Mouse (Mus musculus): ENCODE data around the gene Mrpl9. TPM values are rescaled to one million over a fixed set of nuclear protein-coding genes. Genes with fewer than 3 reads are reported as not detected.

Gene Mrpl9
- polyA plus RNA-seq, 1 experiment = 19.6 TPM

DNA sequence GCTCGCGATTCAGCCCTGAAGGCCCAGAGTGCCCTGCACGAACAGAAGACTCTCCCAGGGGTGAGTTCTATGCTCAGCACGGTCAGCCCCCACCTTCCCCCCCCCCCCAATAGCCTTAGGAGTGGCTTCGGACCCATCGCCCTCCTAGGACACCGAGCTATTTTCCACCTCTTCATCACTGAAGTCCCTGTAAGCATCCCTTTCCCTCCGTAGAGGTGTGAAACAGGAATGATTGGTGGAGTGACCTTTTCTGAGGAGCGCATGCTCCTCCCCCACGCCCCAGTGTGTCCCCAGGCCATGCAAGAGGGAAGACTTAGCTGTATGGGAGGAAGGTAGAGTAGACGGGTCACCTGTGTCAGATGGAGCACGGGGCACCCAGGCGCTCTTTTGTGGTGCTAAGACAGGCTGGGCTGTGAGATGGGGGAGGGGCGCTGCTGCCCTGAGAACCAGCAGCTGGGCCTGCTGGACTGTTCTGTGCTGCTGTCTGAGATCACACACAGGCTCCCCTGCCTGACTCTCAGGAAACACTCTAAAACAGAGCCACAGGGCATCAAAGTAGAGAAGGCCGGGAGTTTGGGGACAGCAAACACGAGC, 37.3 kb downstream of the Mrpl9 start, which contains the start of gene Riiad1:
Riiad1 (minus strand) TSS at position 51 of the 594 bp plus-strand sequence.
- no peak within 1 kb of the TSS for H3K4me3 ChIP-seq (ENCODE audit: extremely low read depth, insufficient read depth, insufficient read length)
- TF ChIP-seq POLR2A (IDR thresholded peaks at IDR 0.05; ENCODE audit: low read depth, low read length) (no peak), CTCF (IDR thresholded peaks at IDR 0.05; ENCODE audit: extremely low read depth, insufficient read depth, insufficient read length, insufficient replicate concordance) (no peak)
- no peak for DNase-seq (ENCODE audit: low read depth in 1 of 2, low spot score in 2 of 2)
- no peaks in the 10 kb centered on the region for H3K36me3 ChIP-seq (ENCODE audit: control insufficient read depth, insufficient read depth, low read length)
- H3K27me3 ChIP-seq (ENCODE audit: control insufficient read depth, insufficient read depth, low read length) = peaks cover 2% of the 10 kb centered on the region
- H3K4me1 ChIP-seq (ENCODE audit: control insufficient read depth, insufficient read depth, insufficient read length) = no peaks in the 10 kb centered on the region
- no peak within 1 kb of the TSS for H3K27ac ChIP-seq (ENCODE audit: insufficient read depth, low read length)
- WGBS = 31% methylated on average over 16 of the region's 16 CpGs

DNA sequence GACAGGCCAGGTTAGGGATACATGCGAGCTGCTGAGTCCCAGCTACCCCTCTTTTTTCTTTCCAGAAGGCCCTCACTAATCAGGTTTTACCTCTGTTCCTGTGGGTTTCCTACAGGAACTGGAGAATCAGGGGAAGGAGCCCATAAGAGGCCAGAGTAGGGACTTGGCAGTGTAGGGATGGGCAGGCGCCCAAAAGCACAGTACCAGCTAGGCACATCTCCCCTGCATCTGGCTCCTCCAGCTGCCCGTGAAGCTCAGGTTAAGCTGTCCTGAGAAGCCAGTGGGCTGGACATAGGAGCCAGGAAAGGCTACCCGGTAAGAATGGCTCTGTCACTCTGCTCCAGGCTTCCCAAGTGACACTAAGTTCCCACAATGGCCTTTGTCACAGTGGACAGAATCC, 38.3 kb downstream of the Mrpl9 start:
- no peak overlapping the region for H3K27ac ChIP-seq (ENCODE audit: insufficient read depth, low read length)
- H3K27me3 ChIP-seq (ENCODE audit: control insufficient read depth, insufficient read depth, low read length) = peaks cover 2% of the 10 kb centered on the region
- H3K4me1 ChIP-seq (ENCODE audit: control insufficient read depth, insufficient read depth, insufficient read length) = no peaks in the 10 kb centered on the region
- no peak for TF ChIP-seq CTCF (IDR thresholded peaks at IDR 0.05; ENCODE audit: extremely low read depth, insufficient read depth, insufficient read length, insufficient replicate concordance)
- TF ChIP-seq POLR2A (IDR thresholded peaks at IDR 0.05; ENCODE audit: low read depth, low read length) = no peak
- H3K4me3 ChIP-seq (ENCODE audit: extremely low read depth, insufficient read depth, insufficient read length) = no peak overlapping the region
- H3K36me3 ChIP-seq (ENCODE audit: control insufficient read depth, insufficient read depth, low read length) = no peaks in the 10 kb centered on the region
- WGBS = 71% methylated on average over 4 of the region's 4 CpGs
- no peak for DNase-seq (ENCODE audit: low read depth in 1 of 2, low spot score in 2 of 2)

DNA sequence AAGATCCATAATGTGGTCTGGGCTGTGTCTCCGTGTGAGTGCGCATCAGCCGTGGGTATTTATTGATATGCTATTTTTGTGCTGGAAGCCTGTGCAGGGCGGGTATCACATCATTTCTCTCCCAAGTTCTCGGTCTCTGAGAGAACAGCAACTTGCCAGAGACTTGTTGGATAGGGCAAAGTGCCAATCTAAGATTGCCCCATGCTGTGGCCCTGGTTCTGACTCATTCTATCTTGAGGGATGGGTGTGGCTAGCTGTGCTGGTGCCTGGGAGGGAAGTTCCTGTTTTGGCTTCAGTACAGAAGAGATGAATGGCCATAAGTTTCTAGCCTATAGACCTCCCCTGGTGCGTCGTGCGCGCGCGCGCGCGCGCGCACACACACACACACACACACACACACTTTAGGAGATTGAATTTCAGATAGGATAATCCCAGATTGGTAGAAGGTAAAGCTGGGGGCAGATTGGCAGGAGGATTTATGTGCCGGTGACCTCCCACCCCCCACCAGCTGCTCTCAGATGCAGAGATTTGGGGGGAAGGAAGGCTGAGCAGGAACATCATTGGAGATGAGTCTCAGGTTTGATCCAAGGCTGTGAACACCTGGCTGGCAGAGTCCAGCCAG, 39.8 kb downstream of the Mrpl9 start:
- TF ChIP-seq CTCF (IDR thresholded peaks at IDR 0.05; ENCODE audit: extremely low read depth, insufficient read depth, insufficient read length, insufficient replicate concordance) (no peak), POLR2A (IDR thresholded peaks at IDR 0.05; ENCODE audit: low read depth, low read length) (no peak)
- Histone ChIP-seq H3K4me3 (ENCODE audit: extremely low read depth, insufficient read depth, insufficient read length) (no peak overlapping the region), H3K27me3 (ENCODE audit: control insufficient read depth, insufficient read depth, low read length) (peaks cover 2% of the 10 kb centered on the region), H3K27ac (ENCODE audit: insufficient read depth, low read length) (no peak overlapping the region), H3K4me1 (ENCODE audit: control insufficient read depth, insufficient read depth, insufficient read length) (no peaks in the 10 kb centered on the region), H3K36me3 (ENCODE audit: control insufficient read depth, insufficient read depth, low read length) (no peaks in the 10 kb centered on the region)
- no peak for DNase-seq (ENCODE audit: low read depth in 1 of 2, low spot score in 2 of 2)
- 78% methylated on average over 17 of the region's 17 CpGs for WGBS

DNA sequence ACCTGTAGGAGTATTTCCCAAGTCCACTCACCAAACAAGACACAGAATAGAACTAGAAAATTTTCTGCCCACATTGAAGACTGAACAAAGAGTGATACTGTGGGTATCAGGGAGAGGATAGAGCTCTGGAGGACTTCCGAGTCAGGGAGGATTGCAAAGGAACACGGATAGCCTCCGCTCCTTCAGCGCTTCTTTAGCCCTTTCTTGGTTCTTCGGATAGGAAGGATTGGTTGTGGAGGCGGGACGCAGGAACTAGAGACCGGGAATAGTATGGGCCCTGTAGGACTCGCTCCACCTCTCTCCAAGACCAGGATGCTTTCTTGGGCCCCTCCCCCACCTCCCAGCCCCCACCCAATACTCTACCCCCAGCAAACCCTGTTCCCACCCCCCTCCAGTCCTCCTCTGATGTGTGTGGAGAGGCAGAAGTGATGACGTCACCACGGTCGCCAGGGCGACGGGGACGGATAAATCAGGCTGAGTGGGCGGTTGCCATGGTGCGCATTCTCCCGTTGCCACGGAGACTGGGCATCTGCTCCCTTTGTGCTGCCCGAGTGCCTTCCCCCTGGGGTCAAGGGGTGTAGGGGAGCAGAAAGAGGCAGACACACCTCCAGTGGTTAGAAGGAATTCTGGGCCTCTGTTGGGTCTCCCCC, 40.8 kb downstream of the Mrpl9 start:
- H3K4me3 ChIP-seq (ENCODE audit: extremely low read depth, insufficient read depth, insufficient read length) = no peak overlapping the region
- H3K27ac ChIP-seq (ENCODE audit: insufficient read depth, low read length) = no peak overlapping the region
- no peak for DNase-seq (ENCODE audit: low read depth in 1 of 2, low spot score in 2 of 2)
- no peaks in the 10 kb centered on the region for H3K4me1 ChIP-seq (ENCODE audit: control insufficient read depth, insufficient read depth, insufficient read length)
- no peaks in the 10 kb centered on the region for H3K36me3 ChIP-seq (ENCODE audit: control insufficient read depth, insufficient read depth, low read length)
- peaks cover 2% of the 10 kb centered on the region for H3K27me3 ChIP-seq (ENCODE audit: control insufficient read depth, insufficient read depth, low read length)
- no peak for TF ChIP-seq POLR2A (IDR thresholded peaks at IDR 0.05; ENCODE audit: low read depth, low read length)
- no peak for TF ChIP-seq CTCF (IDR thresholded peaks at IDR 0.05; ENCODE audit: extremely low read depth, insufficient read depth, insufficient read length, insufficient replicate concordance)
- 61% methylated on average over 20 of the region's 20 CpGs for WGBS

DNA sequence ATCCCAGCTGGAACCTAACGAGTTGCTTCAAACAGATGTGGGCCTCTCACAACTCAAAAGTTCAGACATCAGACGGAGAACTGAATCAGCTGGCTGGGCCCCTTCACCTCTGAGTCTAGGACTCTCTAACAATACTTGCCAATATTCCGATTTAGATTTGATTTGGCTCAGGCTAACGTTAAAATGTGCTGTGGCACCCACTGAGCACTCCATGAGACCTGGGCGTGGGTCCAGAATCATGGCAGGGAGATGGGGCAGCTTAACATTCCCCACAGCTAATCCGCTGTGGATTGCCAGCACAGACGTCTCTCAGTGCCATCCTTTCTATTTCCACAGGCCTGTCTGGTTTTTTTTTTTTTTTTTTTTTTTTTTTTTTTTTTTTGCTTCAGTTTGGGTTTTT, 42.8 kb downstream of the Mrpl9 start:
- Histone ChIP-seq H3K4me3 (ENCODE audit: extremely low read depth, insufficient read depth, insufficient read length) (no peak overlapping the region), H3K27ac (ENCODE audit: insufficient read depth, low read length) (no peak overlapping the region), H3K36me3 (ENCODE audit: control insufficient read depth, insufficient read depth, low read length) (no peaks in the 10 kb centered on the region), H3K4me1 (ENCODE audit: control insufficient read depth, insufficient read depth, insufficient read length) (no peaks in the 10 kb centered on the region), H3K27me3 (ENCODE audit: control insufficient read depth, insufficient read depth, low read length) (no peaks in the 10 kb centered on the region)
- TF ChIP-seq CTCF (IDR thresholded peaks at IDR 0.05; ENCODE audit: extremely low read depth, insufficient read depth, insufficient read length, insufficient replicate concordance) (no peak), POLR2A (IDR thresholded peaks at IDR 0.05; ENCODE audit: low read depth, low read length) (no peak)
- WGBS = 86% methylated on average over 7 of the region's 7 CpGs
- DNase-seq (ENCODE audit: low read depth in 1 of 2, low spot score in 2 of 2) = no peak

DNA sequence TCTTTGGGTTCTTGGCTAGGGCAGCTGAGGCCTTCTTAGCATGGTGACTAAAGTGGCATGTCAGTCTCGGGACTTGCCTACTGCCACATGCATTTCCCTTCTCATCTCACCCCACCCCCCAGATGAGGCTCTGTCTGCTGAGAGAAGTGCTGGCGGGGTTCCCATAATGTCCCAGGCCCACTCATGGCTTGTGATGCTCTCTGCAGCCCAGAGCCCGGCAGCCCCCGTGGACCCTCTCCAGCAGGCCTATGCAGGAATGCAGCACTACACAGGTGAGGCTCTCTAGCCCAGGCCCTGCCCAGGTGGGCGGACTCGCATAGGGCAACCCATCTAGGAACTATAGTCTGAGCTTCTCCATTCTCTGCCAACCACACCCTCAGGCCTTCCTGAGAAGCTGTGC, 44.5 kb downstream of the Mrpl9 start:
- Histone ChIP-seq H3K27me3 (ENCODE audit: control insufficient read depth, insufficient read depth, low read length) (no peaks in the 10 kb centered on the region), H3K36me3 (ENCODE audit: control insufficient read depth, insufficient read depth, low read length) (no peaks in the 10 kb centered on the region), H3K4me1 (ENCODE audit: control insufficient read depth, insufficient read depth, insufficient read length) (no peaks in the 10 kb centered on the region), H3K27ac (ENCODE audit: insufficient read depth, low read length) (no peak overlapping the region), H3K4me3 (ENCODE audit: extremely low read depth, insufficient read depth, insufficient read length) (no peak overlapping the region)
- no peak for TF ChIP-seq CTCF (IDR thresholded peaks at IDR 0.05; ENCODE audit: extremely low read depth, insufficient read depth, insufficient read length, insufficient replicate concordance)
- TF ChIP-seq POLR2A (IDR thresholded peaks at IDR 0.05; ENCODE audit: low read depth, low read length) = no peak
- DNase-seq (ENCODE audit: low read depth in 1 of 2, low spot score in 2 of 2) = no peak
- 78% methylated on average over 6 of the region's 6 CpGs for WGBS

DNA sequence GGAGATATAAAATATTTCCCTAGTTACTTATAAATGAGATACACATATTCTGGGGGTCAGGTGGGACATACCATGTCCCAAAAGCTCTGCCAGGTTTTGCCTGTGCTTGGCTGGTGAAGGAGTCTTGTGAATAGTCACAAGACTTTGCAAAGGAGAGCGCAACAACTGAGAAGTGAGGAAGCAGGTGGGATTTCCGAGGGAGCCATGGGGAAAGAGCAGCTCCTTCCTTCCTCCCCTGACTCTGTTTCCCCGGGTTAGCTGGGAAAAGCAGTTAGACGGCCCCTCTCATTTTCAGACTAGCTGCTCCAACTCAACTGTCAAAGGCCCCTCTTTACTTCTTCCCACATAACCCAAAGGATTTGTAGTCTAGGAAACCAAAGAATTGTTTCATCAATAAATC, 54.0 kb downstream of the Mrpl9 start:
- Histone ChIP-seq H3K36me3 (ENCODE audit: control insufficient read depth, insufficient read depth, low read length) (peaks cover 15% of the 10 kb centered on the region), H3K27ac (ENCODE audit: insufficient read depth, low read length) (no peak overlapping the region), H3K4me3 (ENCODE audit: extremely low read depth, insufficient read depth, insufficient read length) (no peak overlapping the region), H3K4me1 (ENCODE audit: control insufficient read depth, insufficient read depth, insufficient read length) (no peaks in the 10 kb centered on the region), H3K27me3 (ENCODE audit: control insufficient read depth, insufficient read depth, low read length) (no peaks in the 10 kb centered on the region)
- 90% methylated on average over 4 of the region's 4 CpGs for WGBS
- DNase-seq (ENCODE audit: low read depth in 1 of 2, low spot score in 2 of 2) = no peak
- TF ChIP-seq CTCF (IDR thresholded peaks at IDR 0.05; ENCODE audit: extremely low read depth, insufficient read depth, insufficient read length, insufficient replicate concordance) (no peak), POLR2A (IDR thresholded peaks at IDR 0.05; ENCODE audit: low read depth, low read length) (no peak)

Other genes starting within 250 kb of the Mrpl9 start
- not detected in 2 replicates for gene Gm5286, start 246.6 kb upstream of the Mrpl9 start, polyA plus RNA-seq (2012; rRNA removed)
- not detected in 2 replicates for gene Gm4778, start 179.3 kb upstream of the Mrpl9 start, polyA plus RNA-seq (2012; rRNA removed)
- 0.39 and 0.54 TPM in 2 replicates for gene Them4, start 133.2 kb upstream of the Mrpl9 start, polyA plus RNA-seq (2012; rRNA removed)
- gene Them5, start 101.2 kb upstream of the Mrpl9 start, polyA plus RNA-seq (2012; rRNA removed) = not detected in 2 replicates
- 0.13 TPM in 1 of 2 replicates, not detected in the other for gene C2cd4d, start 80.9 kb upstream of the Mrpl9 start, polyA plus RNA-seq (2012; rRNA removed)
- 0.92 and 1.1 TPM in 2 replicates for gene Rorc, start 70.5 kb upstream of the Mrpl9 start, polyA plus RNA-seq (2012; rRNA removed)
- 0.44 and 0.45 TPM in 2 replicates for gene Lingo4, start 44.8 kb upstream of the Mrpl9 start, polyA plus RNA-seq (2012; rRNA removed)
- gene Tdrkh, start 30.0 kb upstream of the Mrpl9 start, polyA plus RNA-seq (2012; rRNA removed) = 0.15 and 0.19 TPM in 2 replicates
- gene Oaz3, start 597 bp downstream of the Mrpl9 start, polyA plus RNA-seq (2012; rRNA removed) = not detected in 2 replicates
- gene Celf3, start 35.0 kb downstream of the Mrpl9 start, polyA plus RNA-seq (2012; rRNA removed) = 0.16 TPM in 1 of 2 replicates, not detected in the other
- gene Riiad1, start 37.0 kb downstream of the Mrpl9 start, polyA plus RNA-seq (2012; rRNA removed) = 0.25 TPM in 1 of 2 replicates, not detected in the other
- gene Snx27, start 139.4 kb downstream of the Mrpl9 start, polyA plus RNA-seq (2012; rRNA removed) = 5.4 TPM in 2 replicates
- not detected in 2 replicates for gene Gm10972, start 199.8 kb downstream of the Mrpl9 start, polyA plus RNA-seq (2012; rRNA removed)
- 1.7 and 1.8 TPM in 2 replicates for gene Tuft1, start 215.6 kb downstream of the Mrpl9 start, polyA plus RNA-seq (2012; rRNA removed)

All from spleen, adult 2 months (tissue).